Mouse (Mus musculus) spleen, adult 2 months (tissue): Measurements from ENCODE around the gene Ccdc85a.

ENCODE experiments used
- CTCF ChIP-seq: fragments of 200-500 bp; IDR thresholded peaks from 2 replicates; pipeline ENCODE4 v1.5.1; 2011; ENCODE audit warnings: mild to moderate bottlenecking, inconsistent platforms; ENCODE audit not compliant: insufficient read depth, insufficient read length, insufficient replicate concordance; ENCODE audit errors: extremely low read depth
- POLR2A ChIP-seq: fragments of 200-500 bp; IDR thresholded peaks from 2 replicates; pipeline ENCODE4 v1.6.1; 2011; ENCODE audit warnings: low read depth, low read length, inconsistent platforms

DNA sequence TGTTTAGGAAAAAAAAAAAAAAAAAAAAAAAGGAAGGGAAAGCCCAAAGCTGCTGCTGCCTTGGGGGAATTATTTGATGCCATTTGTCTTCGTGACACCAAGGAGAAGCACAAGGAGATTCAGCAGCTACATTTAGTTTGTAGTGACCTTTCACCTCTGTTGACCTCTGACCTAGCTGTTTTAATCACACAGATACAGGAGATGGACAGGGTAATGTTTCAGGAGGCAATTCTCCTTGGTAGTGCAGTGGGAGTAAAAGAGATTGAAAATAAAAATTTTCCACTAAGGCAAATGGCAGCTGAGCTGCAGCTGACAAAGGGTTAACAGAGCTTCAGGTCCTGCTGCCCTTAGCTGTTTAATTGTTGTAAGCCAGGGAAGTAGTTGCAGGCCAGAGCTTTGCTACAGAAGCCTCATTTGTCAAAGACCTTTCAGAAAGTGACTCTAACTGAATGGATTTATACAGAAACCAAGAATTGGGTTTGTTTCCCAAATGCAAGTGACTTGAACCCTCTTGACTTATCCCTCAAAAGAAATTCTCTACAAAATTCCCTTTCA, 49.5 kb upstream of the Ccdc85a start:
- TF ChIP-seq CTCF (no peak), POLR2A (no peak)
